Mouse (Mus musculus) midbrain, embryonic 10.5 days (tissue): ENCODE results near the gene Fcgr1. TPM values are rescaled to one million over a fixed set of nuclear protein-coding genes. Genes with fewer than 3 reads are reported as not detected.
"Not testable (repeated sequence)": the region's sequence is repeated elsewhere in the genome, so short reads cannot be mapped to it uniquely, and the experiment has no call there.

Experiments
- DNase-seq: peaks from one replicate; pipeline ENCODE4 v3.0.0-alpha.2; 2017; ENCODE audit warnings: low spot score
- H3K27ac ChIP-seq: fragments of 300-500 bp; sonication (generic); replicated peaks from 2 replicates; pipeline ENCODE4 v1.5.1; 2016; ENCODE audit warnings: mild to moderate bottlenecking
- H3K27me3 ChIP-seq: fragments of 300-500 bp; sonication (generic); 2 replicates; pipeline ENCODE4 v1.6.1; 2016; ENCODE audit warnings: low read depth, mild to moderate bottlenecking; ENCODE audit not compliant: poor library complexity, severe bottlenecking
- H3K36me3 ChIP-seq: fragments of 300-500 bp; sonication (generic); 2 replicates; pipeline ENCODE4 v1.6.1; 2016; ENCODE audit warnings: mild to moderate bottlenecking, moderate library complexity
- H3K4me1 ChIP-seq: fragments of 300-500 bp; sonication (generic); 2 replicates; pipeline ENCODE4 v1.6.1; 2016
- H3K4me3 ChIP-seq: fragments of 300-500 bp; sonication (generic); 2 replicates; pipeline ENCODE4 v1.5.1; 2016; ENCODE audit warnings: mild to moderate bottlenecking, moderate library complexity
- H3K9me3 ChIP-seq: fragments of 300-500 bp; sonication (generic); replicated peaks from 2 replicates; pipeline ENCODE4 v1.6.1; 2016; ENCODE audit warnings: mild to moderate bottlenecking
- WGBS: fragments of 180-500 bp; shearing (Covaris S2); methylation state at CpG from one replicate; pipeline ENCODE4 v1.1.7; 2016; 5-methylcytosine and 5-hydroxymethylcytosine counted together
- polyA plus RNA-seq: library from polyadenylated mRNA; unstranded; fragments of >200 nt; fragmentation: Nextera tagmentation; extraction: Ambion mirVana; gene quantifications from 2 replicates; pipeline ENCODE4 v1.2.1, GENCODE M21; 2016

The Fcgr1 gene
- polyA plus RNA-seq, 1 experiment from 2014 or later: 1.8 TPM

DNA sequence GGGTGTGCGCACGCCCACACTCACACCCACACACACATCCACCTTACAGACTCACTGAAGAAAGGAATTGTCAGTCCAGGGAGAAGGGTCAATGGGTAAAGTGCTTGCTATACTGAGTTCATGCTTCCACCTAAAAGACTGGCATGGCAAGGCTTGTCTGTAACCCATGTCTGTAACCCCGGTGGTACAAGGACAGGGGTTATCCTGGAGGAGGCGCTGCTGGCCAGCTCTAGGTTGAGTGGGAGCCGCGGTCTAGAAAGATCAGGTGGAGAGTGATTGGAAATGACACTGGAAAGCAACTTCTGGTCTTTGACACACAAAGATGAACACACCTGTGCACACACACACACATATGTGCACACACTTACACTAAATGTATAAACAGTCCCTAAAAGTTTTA, 13.1 kb downstream of the Fcgr1 start:
- H3K4me1 ChIP-seq: peaks cover 28% of the 10 kb centered on the region
- WGBS: 56% methylated on average over 6 of the region's 6 CpGs
- H3K27me3 ChIP-seq: peaks cover 65% of the 10 kb centered on the region
- DNase-seq: no peak
- H3K9me3 ChIP-seq: no peaks in the 10 kb centered on the region
- no peak overlapping the region for H3K4me3 ChIP-seq
- no peaks in the 10 kb centered on the region for H3K36me3 ChIP-seq
- H3K27ac ChIP-seq: no peak overlapping the region

DNA sequence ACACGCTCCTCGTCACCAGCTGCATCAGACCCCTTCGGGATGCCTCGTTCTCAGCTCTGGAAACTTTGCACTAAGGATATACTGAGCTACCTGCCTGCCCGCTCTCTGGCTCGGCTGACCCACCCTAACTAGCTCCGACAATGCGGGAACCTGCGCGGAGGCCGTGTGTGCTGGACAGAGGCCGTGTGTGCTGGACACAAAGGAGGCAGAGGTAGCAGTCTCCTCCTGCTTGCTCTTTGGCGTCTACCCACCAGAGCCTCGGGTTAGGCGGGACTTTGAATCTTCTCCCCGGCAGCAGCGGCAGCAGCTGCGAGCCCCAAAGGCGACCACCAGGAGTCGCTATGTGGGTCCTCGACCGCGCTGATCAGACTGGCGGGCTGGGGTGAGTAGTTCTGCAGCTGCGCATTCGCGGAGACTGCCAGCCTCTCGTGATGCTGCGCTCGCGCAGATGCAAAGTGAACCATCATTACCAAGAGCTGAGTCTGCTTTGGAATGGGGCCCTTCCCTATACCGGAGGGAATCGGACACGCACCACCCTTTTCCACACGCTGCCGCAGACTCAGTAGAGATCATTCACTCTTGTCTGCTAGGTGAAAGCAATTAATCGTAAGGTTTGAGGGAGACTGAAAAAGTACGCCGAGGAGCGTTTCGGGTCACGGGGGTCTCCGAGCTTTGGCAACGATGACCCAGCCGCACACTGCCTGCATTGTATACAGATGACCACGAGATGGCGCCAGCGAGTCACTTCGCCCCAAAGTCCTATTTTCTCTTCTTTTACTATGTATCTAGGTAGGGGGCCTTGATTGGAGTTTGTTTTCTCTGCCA, 15.8 kb downstream of the Fcgr1 start:
- DNase-seq: peak; percentile 95
- Histone ChIP-seq H3K4me1 (peaks cover 16% of the 10 kb centered on the region), H3K4me3 (peak overlapping the region; percentile 60), H3K9me3 (no peaks in the 10 kb centered on the region), H3K27ac (peak overlapping the region; percentile 90), H3K36me3 (no peaks in the 10 kb centered on the region), H3K27me3 (peaks cover 38% of the 10 kb centered on the region)
- WGBS: under 1% methylated on average over 49 of the region's 49 CpGs

DNA sequence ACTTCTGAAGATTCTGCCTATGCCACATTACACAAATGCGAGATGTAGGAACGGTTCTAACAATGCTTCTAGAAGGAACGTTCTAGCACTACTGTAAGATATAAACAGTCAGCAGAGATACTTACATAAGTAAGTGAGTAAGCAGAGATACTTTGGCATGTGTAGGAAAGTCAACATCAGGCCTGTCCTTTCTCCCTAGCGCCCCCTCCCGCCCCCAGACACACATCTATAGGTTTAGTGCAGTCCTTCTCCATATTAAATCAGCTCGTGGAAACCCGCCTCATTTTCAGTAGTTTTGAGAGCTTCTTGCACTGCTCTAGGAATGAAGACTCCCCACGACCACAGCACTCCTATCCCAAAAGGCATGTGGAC, 16.4 kb downstream of the Fcgr1 start:
- Histone ChIP-seq H3K27ac (peak overlapping the region; percentile 90), H3K4me1 (peaks cover 16% of the 10 kb centered on the region), H3K27me3 (peaks cover 32% of the 10 kb centered on the region), H3K36me3 (no peaks in the 10 kb centered on the region), H3K4me3 (peak overlapping the region; percentile 60), H3K9me3 (no peaks in the 10 kb centered on the region)
- DNase-seq: no peak
- WGBS: 13% methylated on average over 8 of the region's 8 CpGs

DNA sequence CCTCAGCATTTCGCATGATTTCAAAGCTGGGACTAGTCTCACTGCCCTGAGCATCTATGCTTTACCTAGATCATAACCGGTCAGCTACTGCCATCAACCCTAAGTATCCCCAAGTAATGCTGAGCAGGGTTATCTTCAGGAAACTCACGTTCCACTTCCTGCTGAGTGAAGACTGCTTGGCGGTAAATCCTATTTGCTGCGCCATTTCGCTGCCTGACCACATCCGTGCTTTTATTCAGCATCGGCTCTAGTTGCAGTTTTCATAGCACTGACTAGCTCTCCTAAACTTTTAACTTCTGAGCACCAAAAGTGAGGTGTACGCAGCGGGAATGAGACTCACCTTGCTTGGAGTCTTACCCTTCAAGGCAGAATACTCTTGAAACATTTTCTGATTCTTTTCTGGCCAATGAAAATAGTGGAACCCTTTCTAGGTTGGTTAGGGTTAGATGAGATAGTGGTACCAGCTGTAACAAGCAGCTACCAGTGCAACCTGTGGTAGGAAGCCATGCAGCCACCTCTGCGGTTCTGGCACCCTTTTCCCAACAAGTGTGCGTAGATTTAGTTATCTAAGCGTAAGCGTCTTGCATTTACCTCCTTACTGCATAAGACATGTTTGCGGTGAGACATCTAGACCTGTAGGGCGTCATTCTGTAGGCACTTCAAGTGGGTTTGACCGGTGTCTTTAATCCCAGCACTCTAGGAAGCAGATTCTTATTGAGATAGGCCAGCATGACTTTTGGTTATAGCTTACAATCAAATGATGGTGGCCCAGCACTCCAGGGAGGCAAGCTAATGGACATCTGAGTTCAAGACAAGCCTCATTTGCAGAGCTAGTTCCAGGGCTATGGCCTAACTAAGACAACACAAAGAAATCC, 19.9 kb downstream of the Fcgr1 start:
- Histone ChIP-seq H3K36me3 (no peaks in the 10 kb centered on the region), H3K27ac (no peak overlapping the region), H3K4me1 (peaks cover 16% of the 10 kb centered on the region), H3K9me3 (no peaks in the 10 kb centered on the region), H3K4me3 (no peak overlapping the region), H3K27me3 (peaks cover 9% of the 10 kb centered on the region; the same call in 1 of the 2 replicates)
- 90% methylated on average over 17 of the region's 17 CpGs for WGBS
- no peak for DNase-seq

DNA sequence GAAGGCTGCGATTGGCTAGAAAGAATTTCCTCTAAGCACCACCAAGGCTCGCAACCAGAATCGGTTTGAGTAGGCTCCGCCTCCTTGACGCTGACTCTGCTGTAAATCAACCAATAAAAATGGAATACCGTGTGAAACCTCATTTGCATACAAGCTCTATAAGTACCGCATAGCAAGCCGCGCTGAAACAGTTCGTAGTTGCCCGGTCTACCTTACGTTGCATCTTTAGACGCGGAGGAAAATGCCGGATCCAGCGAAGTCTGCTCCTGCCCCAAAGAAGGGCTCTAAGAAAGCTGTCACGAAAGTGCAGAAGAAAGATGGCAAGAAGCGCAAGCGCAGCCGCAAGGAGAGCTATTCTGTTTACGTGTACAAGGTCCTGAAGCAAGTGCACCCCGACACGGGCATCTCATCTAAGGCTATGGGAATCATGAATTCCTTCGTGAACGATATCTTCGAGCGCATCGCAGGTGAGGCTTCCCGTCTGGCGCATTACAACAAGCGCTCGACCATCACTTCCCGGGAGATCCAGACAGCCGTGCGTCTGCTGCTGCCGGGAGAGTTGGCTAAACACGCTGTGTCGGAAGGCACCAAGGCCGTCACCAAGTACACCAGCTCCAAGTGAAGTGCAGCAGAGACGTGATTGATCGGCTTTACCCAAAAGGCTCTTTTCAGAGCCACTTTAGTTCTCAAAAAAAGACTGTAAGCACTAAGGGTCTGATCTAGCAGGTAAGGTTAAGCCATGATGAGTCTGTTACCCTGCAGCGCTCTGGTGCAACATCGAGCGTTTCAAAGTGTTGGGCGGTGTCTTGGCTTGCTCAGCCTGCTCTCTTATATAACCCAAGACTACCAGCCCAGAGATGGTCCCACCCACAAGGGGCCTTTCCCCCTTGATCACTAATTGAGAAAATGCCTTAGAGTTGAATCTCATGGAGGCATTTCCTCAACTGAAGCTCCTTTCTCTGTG, 24.0 kb downstream of the Fcgr1 start, which contains the start of gene Hist2h2bb:
TSS of gene Hist2h2bb (plus strand) at position 242 of the 964 bp plus-strand sequence.
- WGBS: under 1% methylated on average over 45 of the region's 45 CpGs
- DNase-seq: peak; percentile 92
- no peaks in the 10 kb centered on the region for H3K9me3 ChIP-seq
- peak within 1 kb of the TSS; percentile 96 for H3K27ac ChIP-seq
- H3K36me3 ChIP-seq: no peaks in the 10 kb centered on the region
- H3K27me3 ChIP-seq: no peaks in the 10 kb centered on the region
- peaks cover 17% of the 10 kb centered on the region for H3K4me1 ChIP-seq
- peak within 1 kb of the TSS; percentile 68 for H3K4me3 ChIP-seq

DNA sequence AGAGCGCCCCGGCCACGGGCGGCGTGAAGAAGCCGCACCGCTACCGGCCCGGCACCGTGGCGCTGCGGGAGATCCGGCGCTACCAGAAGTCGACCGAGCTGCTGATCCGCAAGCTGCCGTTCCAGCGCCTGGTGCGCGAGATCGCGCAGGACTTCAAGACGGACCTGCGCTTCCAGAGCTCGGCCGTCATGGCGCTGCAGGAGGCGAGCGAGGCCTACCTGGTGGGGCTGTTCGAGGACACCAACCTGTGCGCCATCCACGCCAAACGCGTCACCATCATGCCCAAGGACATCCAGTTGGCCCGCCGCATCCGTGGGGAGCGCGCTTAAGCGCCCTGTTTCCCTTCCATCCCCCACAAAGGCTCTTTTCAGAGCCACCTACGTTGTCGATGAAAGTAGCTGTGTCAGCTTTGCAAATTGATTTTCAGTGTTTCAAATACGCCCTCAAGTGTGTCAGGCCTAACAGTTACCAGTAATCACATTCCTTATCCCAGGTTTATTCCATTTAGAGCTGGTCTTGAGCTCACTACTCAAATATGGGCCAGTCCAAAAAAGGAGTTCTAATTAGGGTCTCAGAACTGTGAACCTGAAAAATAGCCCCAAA, 24.9 kb downstream of the Fcgr1 start:
- DNase-seq: peak; percentile 48
- H3K9me3 ChIP-seq, H3K36me3 ChIP-seq, H3K27me3 ChIP-seq: not testable (repeated sequence)
- H3K27ac ChIP-seq: peak overlapping the region; percentile 96
- H3K4me1 ChIP-seq: peaks cover 26% of the 10 kb centered on the region
- WGBS: under 1% methylated on average over 16 of the region's 44 CpGs
- peak overlapping the region; percentile 68 for H3K4me3 ChIP-seq

DNA sequence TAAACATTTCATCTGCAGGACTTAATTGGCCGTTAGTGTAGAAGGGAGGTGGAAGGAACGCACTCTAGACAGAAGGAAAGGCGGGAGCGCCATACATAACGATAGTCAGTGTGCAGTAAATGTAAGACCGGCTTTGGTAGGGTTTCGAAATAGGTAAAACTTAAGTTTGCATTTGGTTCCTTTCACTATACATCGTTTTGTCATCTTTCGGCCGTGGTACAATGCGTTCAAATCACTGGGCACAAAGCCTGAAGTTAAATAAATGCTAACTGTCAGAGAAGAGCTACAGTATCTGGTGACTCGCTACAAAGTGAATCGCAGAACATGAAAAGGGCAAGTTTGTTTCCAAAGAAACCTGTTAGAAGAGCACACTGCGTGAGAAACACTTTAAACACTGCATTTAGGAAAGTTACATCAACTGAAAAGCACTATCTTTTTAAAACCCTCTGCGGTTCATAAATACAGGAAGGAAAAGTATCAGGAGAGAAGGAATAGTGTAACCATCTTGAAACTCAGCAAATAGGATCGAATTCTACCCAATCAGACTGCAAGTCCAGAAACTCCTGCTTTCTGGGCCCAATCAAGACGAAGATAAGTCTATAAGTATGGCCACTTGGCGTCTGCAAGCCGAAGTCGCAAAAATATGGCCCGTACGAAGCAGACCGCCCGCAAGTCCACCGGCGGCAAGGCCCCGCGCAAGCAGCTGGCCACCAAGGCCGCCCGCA, 25.6 kb downstream of the Fcgr1 start, which contains the start of gene Hist2h3b:
TSS of gene Hist2h3b (plus strand) at position 604 of the 725 bp plus-strand sequence.
- no peaks in the 10 kb centered on the region for H3K27me3 ChIP-seq
- H3K36me3 ChIP-seq: no peaks in the 10 kb centered on the region
- H3K27ac ChIP-seq: peak within 1 kb of the TSS; percentile 96
- H3K4me1 ChIP-seq: peaks cover 30% of the 10 kb centered on the region
- no peaks in the 10 kb centered on the region for H3K9me3 ChIP-seq
- peak within 1 kb of the TSS; percentile 68 for H3K4me3 ChIP-seq
- peak; percentile 81 for DNase-seq
- 26% methylated on average over 30 of the region's 30 CpGs for WGBS

DNA sequence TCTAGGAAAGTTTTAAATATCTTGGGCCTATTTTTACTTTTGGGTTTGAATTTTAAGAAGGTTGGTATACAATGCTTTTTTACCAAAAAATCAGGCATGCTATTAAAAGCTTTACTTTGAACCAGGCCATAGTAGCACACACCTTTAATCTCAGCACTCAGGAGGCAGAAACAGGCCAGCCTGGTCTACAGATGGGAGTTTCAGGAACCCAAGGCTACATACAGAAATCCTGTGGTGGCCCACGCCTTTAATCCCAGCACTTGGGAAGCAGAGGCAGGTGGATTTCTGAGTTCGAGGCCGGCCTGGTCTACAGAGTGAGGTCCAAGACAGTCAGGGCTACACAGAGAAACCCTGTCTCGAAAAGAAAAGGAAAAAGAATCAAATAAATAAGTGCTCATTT, 26.2 kb downstream of the Fcgr1 start:
- H3K27me3 ChIP-seq: no peaks in the 10 kb centered on the region
- H3K36me3 ChIP-seq: no peaks in the 10 kb centered on the region
- H3K27ac ChIP-seq: peak overlapping the region; percentile 96
- WGBS: 83% methylated on average over 4 of the region's 4 CpGs
- H3K9me3 ChIP-seq: no peaks in the 10 kb centered on the region
- H3K4me1 ChIP-seq: peaks cover 35% of the 10 kb centered on the region
- no peak for DNase-seq
- H3K4me3 ChIP-seq: peak overlapping the region; percentile 51

DNA sequence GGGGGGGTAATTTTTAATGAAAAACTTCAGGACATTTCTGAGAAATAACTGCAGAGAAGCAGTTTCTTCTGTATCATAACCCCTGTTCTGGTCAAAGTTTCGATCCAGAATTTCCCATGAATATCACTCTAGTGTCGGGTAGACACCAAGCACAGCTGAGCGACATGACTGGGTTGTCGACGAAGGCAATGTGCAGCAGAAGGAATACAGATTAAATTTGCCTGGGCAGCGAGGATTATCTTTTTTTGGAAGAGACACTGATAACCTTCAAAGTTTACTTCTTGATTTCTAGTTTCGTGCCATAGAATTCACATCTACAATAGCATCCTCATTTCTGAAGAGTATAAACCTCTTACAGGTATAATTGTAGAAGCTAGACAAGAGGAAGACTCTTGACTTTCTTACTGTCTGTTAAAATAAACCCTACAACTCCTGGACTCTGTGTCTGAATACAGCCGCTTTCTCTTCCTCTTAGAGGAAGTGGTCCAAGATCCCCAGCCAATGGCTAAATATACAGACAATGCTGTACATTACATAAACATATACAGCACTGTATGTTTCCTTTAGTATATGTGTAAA, 27.5 kb downstream of the Fcgr1 start:
- no peak for DNase-seq
- WGBS: 91% methylated on average over 8 of the region's 8 CpGs
- no peak overlapping the region for H3K4me3 ChIP-seq
- H3K27me3 ChIP-seq: no peaks in the 10 kb centered on the region
- peak overlapping the region; percentile 96 for H3K27ac ChIP-seq
- H3K4me1 ChIP-seq: peaks cover 49% of the 10 kb centered on the region
- no peaks in the 10 kb centered on the region for H3K36me3 ChIP-seq
- no peaks in the 10 kb centered on the region for H3K9me3 ChIP-seq

DNA sequence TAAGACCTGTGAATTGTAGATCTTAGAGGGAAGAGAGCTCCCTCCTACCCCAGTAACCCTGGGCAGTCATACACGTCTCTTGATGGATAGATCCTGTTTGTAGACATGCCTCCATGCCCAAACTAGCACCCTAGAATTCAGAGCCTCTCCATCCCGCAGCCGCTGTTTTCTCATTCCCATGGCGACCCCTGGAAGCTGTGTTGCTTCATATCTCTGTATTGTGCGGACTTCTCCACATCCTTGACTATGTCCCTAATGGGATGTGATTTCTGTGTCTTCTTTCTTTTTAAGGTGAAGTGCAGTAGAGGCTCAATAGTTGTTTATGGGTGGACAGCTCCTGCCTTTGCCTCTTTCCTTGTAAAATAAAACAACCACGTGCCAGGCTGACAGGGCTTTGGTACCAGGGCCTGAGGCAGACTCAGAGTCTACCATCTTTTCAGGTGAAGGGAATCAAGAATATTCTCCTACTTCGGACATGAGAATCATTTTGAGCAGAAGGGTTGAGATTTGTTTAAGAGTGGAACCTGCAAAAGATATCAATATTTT, 29.3 kb downstream of the Fcgr1 start:
- Histone ChIP-seq H3K36me3 (no peaks in the 10 kb centered on the region), H3K27ac (peak overlapping the region; percentile 96), H3K9me3 (no peaks in the 10 kb centered on the region), H3K27me3 (no peaks in the 10 kb centered on the region), H3K4me3 (peak overlapping the region; percentile 68), H3K4me1 (peaks cover 51% of the 10 kb centered on the region)
- WGBS: 79% methylated on average over 7 of the region's 7 CpGs
- DNase-seq: peak; percentile 43
